Mouse (Mus musculus): Measurements from ENCODE around the gene Sema4d.

GRCm38 (mm10) chr13:51712022-51712421 is 81.5 kb downstream of the Sema4d start:
- TF ChIP-seq CTCF (IDR thresholded peaks at IDR 0.05; ENCODE audit: low read depth, low read length) (no peak), GATA1 (IDR thresholded peaks at IDR 0.05; ENCODE audit: borderline replicate concordance, low read length) (no peak), POLR2AphosphoS5 (IDR thresholded peaks at IDR 0.05; ENCODE audit: insufficient replicate concordance, low read depth, low read length) (no peak), TAL1 (conservative IDR thresholded peaks at IDR 0.05; ENCODE audit: low read depth, low read length) (no peak)

Measured in G1E (cell line).